Mouse (Mus musculus): Measurements from ENCODE around the gene Xrcc3. TPM values are rescaled to one million over a fixed set of nuclear protein-coding genes. Genes with fewer than 3 reads are reported as not detected.

The Xrcc3 gene
- polyA plus RNA-seq, 1 experiment = 3.6 TPM

DNA sequence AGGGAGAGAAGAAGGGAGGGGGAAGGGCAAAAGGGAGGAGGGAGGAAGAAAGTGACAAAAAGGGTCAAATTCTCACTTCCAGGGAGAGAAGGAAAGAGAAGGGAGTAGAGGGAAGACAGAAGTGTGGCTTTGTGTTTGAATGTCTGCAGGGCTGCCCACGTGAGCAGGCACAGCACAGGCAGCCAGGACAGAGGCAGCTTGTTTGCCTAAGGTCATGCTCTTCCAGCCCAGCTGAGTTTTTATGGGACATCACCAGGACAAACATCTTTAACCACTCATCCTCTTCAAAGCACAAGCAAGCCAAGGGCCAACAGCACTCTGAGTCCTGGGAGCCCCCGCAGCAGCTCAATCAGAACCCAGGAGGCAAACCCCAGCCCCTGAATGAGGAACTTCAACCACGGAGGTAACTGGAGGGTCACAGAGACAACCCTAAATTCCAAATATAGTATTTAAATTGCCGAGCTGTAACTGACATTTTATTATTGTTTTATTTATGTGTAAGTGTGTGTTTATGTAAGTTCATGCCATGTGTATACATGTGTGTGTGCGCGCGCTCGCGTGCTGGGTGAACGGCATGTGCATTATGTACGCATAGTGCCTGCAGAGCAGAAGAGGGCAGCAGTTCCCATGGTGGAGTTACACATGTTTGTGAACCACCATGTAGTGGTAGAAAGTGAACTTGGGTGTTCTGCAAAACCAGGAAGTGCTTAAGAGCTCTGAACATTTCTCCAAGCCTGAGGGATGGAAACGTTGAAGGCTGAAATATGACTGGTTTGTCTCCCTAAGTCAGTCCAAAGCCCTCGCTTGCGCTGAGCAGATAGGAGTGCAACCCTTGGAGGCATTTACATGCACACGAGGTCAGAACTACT, 29.1 kb upstream of the Xrcc3 start:
- Histone ChIP-seq H3K27ac (ENCODE audit: insufficient read depth, low read depth, low read length) (peak overlapping the region; percentile 70), H3K4me1 (ENCODE audit: control insufficient read depth, insufficient read depth, low read length) (peaks cover 16% of the 10 kb centered on the region), H3K4me3 (ENCODE audit: insufficient read depth, low read length) (no peak overlapping the region)
- TF ChIP-seq CTCF (IDR thresholded peaks at IDR 0.05; ENCODE audit: low read depth, low read length) (no peak), POLR2A (IDR thresholded peaks at IDR 0.05; ENCODE audit: borderline replicate concordance, low read depth, low read length) (no peak)

DNA sequence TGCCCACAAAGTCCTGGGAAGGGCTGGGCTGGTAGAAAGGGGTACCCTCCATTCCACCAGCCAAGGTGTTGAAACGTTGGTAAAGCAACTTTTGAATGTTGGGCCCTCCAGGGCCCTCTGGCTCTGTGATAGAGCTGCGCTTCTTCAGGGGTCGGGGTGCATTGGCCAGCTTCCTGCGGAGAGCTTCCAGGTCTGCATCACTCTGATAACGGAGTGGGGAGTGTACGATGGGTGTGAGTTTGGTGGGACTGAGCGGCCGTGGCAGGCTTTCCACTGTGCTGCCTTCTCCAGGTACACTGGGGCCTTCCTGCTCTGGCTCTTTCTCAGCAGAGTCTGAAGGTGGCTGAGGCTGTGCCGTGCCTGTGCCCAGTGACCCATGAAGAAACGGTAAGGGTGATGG, 19.8 kb upstream of the Xrcc3 start:
- H3K4me3 ChIP-seq (ENCODE audit: insufficient read depth, low read length) = no peak overlapping the region
- no peak for TF ChIP-seq CTCF (IDR thresholded peaks at IDR 0.05; ENCODE audit: low read depth, low read length)
- no peak for TF ChIP-seq POLR2A (IDR thresholded peaks at IDR 0.05; ENCODE audit: borderline replicate concordance, low read depth, low read length)
- H3K27ac ChIP-seq (ENCODE audit: insufficient read depth, low read depth, low read length) = no peak overlapping the region
- H3K4me1 ChIP-seq (ENCODE audit: control insufficient read depth, insufficient read depth, low read length) = 0 out of 2 replicates have a peak, but pooled peaks cover 3% of the 10 kb centered on the region

DNA sequence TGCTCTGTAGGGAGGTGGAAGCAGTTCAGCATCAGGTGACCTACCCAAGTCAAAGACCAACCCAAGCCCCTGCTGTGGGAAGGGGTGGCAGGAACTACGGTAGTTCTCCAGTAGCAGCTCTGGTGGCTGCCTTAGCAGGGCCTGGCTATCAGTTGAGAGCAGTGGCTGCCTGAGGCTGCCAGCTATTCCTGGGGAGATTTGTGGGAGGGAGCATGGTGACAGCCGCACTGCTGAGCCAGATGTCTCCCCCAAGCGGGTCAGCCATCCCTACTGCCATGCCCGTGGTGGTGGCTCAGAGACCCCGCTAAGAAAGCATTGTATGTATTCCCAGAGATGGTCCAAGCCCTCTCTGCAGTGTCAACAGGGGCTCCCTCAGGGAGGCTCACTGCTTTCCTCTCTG, 19.0 kb upstream of the Xrcc3 start:
- H3K4me3 ChIP-seq (ENCODE audit: insufficient read depth, low read length) = no peak overlapping the region
- TF ChIP-seq POLR2A (IDR thresholded peaks at IDR 0.05; ENCODE audit: borderline replicate concordance, low read depth, low read length) (no peak), CTCF (IDR thresholded peaks at IDR 0.05; ENCODE audit: low read depth, low read length) (no peak)
- 0 out of 2 replicates have a peak, but pooled peaks cover 3% of the 10 kb centered on the region for H3K4me1 ChIP-seq (ENCODE audit: control insufficient read depth, insufficient read depth, low read length)
- H3K27ac ChIP-seq (ENCODE audit: insufficient read depth, low read depth, low read length) = no peak overlapping the region

GRCm38 (mm10) chr12:111830375-111830774, 16.7 kb upstream of the Xrcc3 start:
- 0 out of 2 replicates have a peak, but pooled peaks cover 3% of the 10 kb centered on the region for H3K4me1 ChIP-seq (ENCODE audit: control insufficient read depth, insufficient read depth, low read length)
- H3K4me3 ChIP-seq (ENCODE audit: insufficient read depth, low read length) = no peak overlapping the region
- no peak for TF ChIP-seq POLR2A (IDR thresholded peaks at IDR 0.05; ENCODE audit: borderline replicate concordance, low read depth, low read length)
- no peak for TF ChIP-seq CTCF (IDR thresholded peaks at IDR 0.05; ENCODE audit: low read depth, low read length)
- H3K27ac ChIP-seq (ENCODE audit: insufficient read depth, low read depth, low read length) = no peak overlapping the region

DNA sequence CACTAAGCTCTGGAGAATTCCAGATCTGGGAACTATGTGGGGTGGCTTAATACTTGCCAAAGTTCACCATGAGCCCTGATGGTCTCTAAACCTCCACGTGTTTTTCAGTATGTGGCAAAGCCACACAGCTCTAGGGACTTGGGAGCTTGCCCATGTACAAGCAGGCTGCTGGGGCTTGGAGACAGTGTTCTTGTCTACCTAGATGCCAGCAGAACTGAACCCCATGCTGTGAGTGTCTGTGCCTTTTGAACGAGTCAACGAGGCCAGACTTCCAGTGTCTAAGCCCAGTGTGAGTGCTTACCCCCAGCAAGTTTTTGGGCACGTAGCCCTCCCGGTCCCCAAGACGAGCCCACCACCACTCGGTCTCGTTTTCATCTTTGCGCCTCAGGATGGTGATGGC, 16.3 kb upstream of the Xrcc3 start:
- 0 out of 2 replicates have a peak, but pooled peaks cover 3% of the 10 kb centered on the region for H3K4me1 ChIP-seq (ENCODE audit: control insufficient read depth, insufficient read depth, low read length)
- H3K4me3 ChIP-seq (ENCODE audit: insufficient read depth, low read length) = no peak overlapping the region
- TF ChIP-seq POLR2A (IDR thresholded peaks at IDR 0.05; ENCODE audit: borderline replicate concordance, low read depth, low read length) (no peak), CTCF (IDR thresholded peaks at IDR 0.05; ENCODE audit: low read depth, low read length) (no peak)
- H3K27ac ChIP-seq (ENCODE audit: insufficient read depth, low read depth, low read length) = no peak overlapping the region

DNA sequence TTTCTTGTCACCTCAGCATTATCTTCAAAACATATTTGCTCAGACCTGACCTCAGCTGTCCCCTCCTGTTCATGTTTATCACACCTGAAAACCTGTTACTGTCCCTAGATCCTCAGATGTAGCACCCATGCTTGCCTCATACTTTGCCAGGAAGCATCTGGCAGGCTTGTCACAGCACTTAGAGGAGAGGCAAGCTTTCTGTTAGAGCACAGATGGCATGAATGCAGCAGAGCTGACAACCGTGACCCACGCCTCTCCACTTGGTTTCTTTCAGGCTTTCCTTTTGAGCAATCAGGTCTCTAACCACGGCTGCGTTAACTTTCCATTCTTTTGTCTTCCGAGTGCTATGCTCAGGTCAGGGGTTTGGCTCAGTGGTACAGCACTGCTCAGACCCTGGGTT, 15.8 kb upstream of the Xrcc3 start:
- 0 out of 2 replicates have a peak, but pooled peaks cover 3% of the 10 kb centered on the region for H3K4me1 ChIP-seq (ENCODE audit: control insufficient read depth, insufficient read depth, low read length)
- TF ChIP-seq POLR2A (IDR thresholded peaks at IDR 0.05; ENCODE audit: borderline replicate concordance, low read depth, low read length) (no peak), CTCF (IDR thresholded peaks at IDR 0.05; ENCODE audit: low read depth, low read length) (no peak)
- no peak overlapping the region for H3K4me3 ChIP-seq (ENCODE audit: insufficient read depth, low read length)
- no peak overlapping the region for H3K27ac ChIP-seq (ENCODE audit: insufficient read depth, low read depth, low read length)

DNA sequence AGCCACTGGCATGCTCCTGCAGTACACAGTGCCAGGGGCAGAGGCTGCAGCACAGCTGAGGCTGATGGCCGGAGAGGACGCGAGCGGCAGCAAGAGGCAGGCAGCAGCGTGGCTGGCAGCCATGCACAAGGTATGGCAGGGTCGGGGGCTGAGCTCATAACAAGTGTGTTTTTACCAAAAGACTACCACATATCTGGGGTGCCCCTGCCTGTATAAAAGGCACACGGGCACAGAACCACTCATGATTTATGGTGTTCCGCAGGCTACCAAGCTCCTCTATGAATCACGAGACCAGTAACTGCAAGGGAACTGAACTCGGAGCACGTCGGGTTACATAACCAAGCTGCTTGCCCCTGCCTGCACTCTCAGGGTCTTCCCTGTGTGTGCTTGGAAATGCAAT, 13.9 kb upstream of the Xrcc3 start:
- TF ChIP-seq POLR2A (IDR thresholded peaks at IDR 0.05; ENCODE audit: borderline replicate concordance, low read depth, low read length) (no peak), CTCF (IDR thresholded peaks at IDR 0.05; ENCODE audit: low read depth, low read length) (no peak)
- Histone ChIP-seq H3K4me3 (ENCODE audit: insufficient read depth, low read length) (no peak overlapping the region), H3K4me1 (ENCODE audit: control insufficient read depth, insufficient read depth, low read length) (0 out of 2 replicates have a peak, but pooled peaks cover 3% of the 10 kb centered on the region), H3K27ac (ENCODE audit: insufficient read depth, low read depth, low read length) (no peak overlapping the region)

GRCm38 (mm10) chr12:111821931-111822330, 8.3 kb upstream of the Xrcc3 start:
- H3K4me3 ChIP-seq (ENCODE audit: insufficient read depth, low read length) = no peak overlapping the region
- no peak overlapping the region for H3K27ac ChIP-seq (ENCODE audit: insufficient read depth, low read depth, low read length)
- H3K4me1 ChIP-seq (ENCODE audit: control insufficient read depth, insufficient read depth, low read length) = peaks cover 17% of the 10 kb centered on the region
- TF ChIP-seq CTCF (IDR thresholded peaks at IDR 0.05; ENCODE audit: low read depth, low read length) = no peak
- no peak for TF ChIP-seq POLR2A (IDR thresholded peaks at IDR 0.05; ENCODE audit: borderline replicate concordance, low read depth, low read length)

GRCm38 (mm10) chr12:111820708-111821107, 7.0 kb upstream of the Xrcc3 start:
- Histone ChIP-seq H3K4me1 (ENCODE audit: control insufficient read depth, insufficient read depth, low read length) (peaks cover 25% of the 10 kb centered on the region), H3K4me3 (ENCODE audit: insufficient read depth, low read length) (no peak overlapping the region), H3K27ac (ENCODE audit: insufficient read depth, low read depth, low read length) (no peak overlapping the region)
- TF ChIP-seq POLR2A (IDR thresholded peaks at IDR 0.05; ENCODE audit: borderline replicate concordance, low read depth, low read length) = no peak
- TF ChIP-seq CTCF (IDR thresholded peaks at IDR 0.05; ENCODE audit: low read depth, low read length) = no peak

DNA sequence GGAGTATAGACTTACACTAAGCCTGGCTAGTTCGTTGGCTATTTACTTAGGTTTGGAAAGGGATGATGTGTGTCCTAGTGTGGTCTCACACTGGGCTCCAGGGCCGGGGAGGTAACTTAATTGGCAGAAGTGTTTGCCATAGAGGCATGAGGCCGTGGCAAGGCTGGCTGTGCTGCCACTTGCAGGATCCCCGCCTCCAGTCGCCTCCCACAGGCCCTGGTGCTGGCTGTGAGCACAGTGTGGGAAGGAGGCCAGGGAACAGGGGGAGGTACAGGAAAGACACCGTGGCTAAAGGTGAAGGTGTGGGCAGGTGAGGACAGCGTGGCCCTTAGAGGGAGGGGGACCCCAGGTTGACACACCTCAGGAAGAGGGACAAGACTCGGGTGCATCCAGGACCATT, 6.3 kb upstream of the Xrcc3 start:
- no peak for TF ChIP-seq CTCF (IDR thresholded peaks at IDR 0.05; ENCODE audit: low read depth, low read length)
- TF ChIP-seq POLR2A (IDR thresholded peaks at IDR 0.05; ENCODE audit: borderline replicate concordance, low read depth, low read length) = no peak
- H3K4me3 ChIP-seq (ENCODE audit: insufficient read depth, low read length) = no peak overlapping the region

More for the DNA sequence above, 6.3 kb upstream of the Xrcc3 start:
- H3K4me1 ChIP-seq (ENCODE audit: control insufficient read depth, insufficient read depth, low read length) = peaks cover 28% of the 10 kb centered on the region
- H3K27ac ChIP-seq (ENCODE audit: insufficient read depth, low read depth, low read length) = no peak overlapping the region
